Mouse (Mus musculus) cerebellum, adult 2 months (tissue): ENCODE data around the gene Zrsr1. TPM values are rescaled to one million over a fixed set of nuclear protein-coding genes. Genes with fewer than 3 reads are reported as not detected.

ENCODE experiments used
- DNase-seq, 2 experiments: peaks; one replicate each; pipeline ENCODE4 v3.0.0; 2021
- H3K27ac ChIP-seq: fragments of 200-500 bp; 2 replicates; pipeline ENCODE4 v1.5.1; 2012; ENCODE audit warnings: low read length, control low read depth, inconsistent platforms; ENCODE audit not compliant: insufficient read depth
- H3K27me3 ChIP-seq: fragments of 200-500 bp; 2 replicates; pipeline ENCODE4 v1.6.1; 2012; ENCODE audit warnings: inconsistent platforms, mild to moderate bottlenecking, low read length, moderate library complexity; ENCODE audit not compliant: control insufficient read depth, insufficient read depth
- H3K4me1 ChIP-seq: fragments of 200-500 bp; 2 replicates; pipeline ENCODE4 v1.6.1; 2011; ENCODE audit warnings: low read length; ENCODE audit not compliant: control insufficient read depth, insufficient read depth
- H3K4me3 ChIP-seq: fragments of 200-500 bp; replicated peaks from 2 replicates; pipeline ENCODE3; 2011; ENCODE audit warnings: mild to moderate bottlenecking, low read depth, low read length, control low read depth; ENCODE audit not compliant: insufficient read depth
- CTCF ChIP-seq: fragments of 200-500 bp; IDR thresholded peaks from 2 replicates; pipeline ENCODE4 v1.5.1; 2011; ENCODE audit warnings: low read depth, mild to moderate bottlenecking, control low read depth, low read length, moderate library complexity, borderline replicate concordance; ENCODE audit not compliant: insufficient read depth
- POLR2A ChIP-seq: fragments of 200-500 bp; IDR thresholded peaks from 2 replicates; pipeline ENCODE4 v1.6.1; 2011; ENCODE audit warnings: low read length, control low read depth, borderline replicate concordance; ENCODE audit not compliant: insufficient read depth
- WGBS: fragments of 180-500 bp; shearing (Covaris S2); methylation state at CpG from one replicate; pipeline ENCODE4 v1.1.7; 2018; 5-methylcytosine and 5-hydroxymethylcytosine counted together
- polyA plus RNA-seq: library from polyadenylated mRNA; depleted of rRNA; stranded (reverse); fragments of >200 nt; gene quantifications from 2 replicates; pipeline ENCODE4 v1.2.3, GENCODE M21; 2012

Gene Zrsr1
- polyA plus RNA-seq, 1 experiment = 78.9 TPM

DNA sequence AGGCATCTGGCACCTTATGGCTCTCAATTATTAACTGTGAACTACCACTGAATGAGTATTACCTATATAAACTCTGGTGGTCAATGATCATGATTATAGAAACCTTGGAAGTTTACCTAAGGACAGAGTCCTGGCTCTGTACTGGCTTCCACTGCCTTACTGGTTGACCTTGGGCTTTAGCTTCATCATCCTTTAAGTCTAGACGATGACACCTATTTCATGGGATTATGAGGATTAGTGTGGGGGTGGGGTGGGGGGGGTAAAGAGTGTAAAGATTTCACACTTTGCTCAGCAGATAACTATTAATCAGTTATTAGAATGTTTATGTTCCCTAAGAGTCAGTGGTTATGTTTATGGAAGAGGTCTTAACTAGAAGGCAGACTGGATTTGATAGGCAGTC is 18.0 kb downstream of the Zrsr1 start:
- peak overlapping the region; percentile 83 for H3K4me3 ChIP-seq
- H3K4me1 ChIP-seq = peaks cover 2% of the 10 kb centered on the region; the same call in 1 of the 2 replicates
- DNase-seq = peak in 1 of 2 experiments; percentile 2
- TF ChIP-seq CTCF (no peak), POLR2A (no peak)
- WGBS = 27% methylated on average over 1 of the region's 1 CpGs
- H3K27me3 ChIP-seq = no peaks in the 10 kb centered on the region
- no peak overlapping the region for H3K27ac ChIP-seq

DNA sequence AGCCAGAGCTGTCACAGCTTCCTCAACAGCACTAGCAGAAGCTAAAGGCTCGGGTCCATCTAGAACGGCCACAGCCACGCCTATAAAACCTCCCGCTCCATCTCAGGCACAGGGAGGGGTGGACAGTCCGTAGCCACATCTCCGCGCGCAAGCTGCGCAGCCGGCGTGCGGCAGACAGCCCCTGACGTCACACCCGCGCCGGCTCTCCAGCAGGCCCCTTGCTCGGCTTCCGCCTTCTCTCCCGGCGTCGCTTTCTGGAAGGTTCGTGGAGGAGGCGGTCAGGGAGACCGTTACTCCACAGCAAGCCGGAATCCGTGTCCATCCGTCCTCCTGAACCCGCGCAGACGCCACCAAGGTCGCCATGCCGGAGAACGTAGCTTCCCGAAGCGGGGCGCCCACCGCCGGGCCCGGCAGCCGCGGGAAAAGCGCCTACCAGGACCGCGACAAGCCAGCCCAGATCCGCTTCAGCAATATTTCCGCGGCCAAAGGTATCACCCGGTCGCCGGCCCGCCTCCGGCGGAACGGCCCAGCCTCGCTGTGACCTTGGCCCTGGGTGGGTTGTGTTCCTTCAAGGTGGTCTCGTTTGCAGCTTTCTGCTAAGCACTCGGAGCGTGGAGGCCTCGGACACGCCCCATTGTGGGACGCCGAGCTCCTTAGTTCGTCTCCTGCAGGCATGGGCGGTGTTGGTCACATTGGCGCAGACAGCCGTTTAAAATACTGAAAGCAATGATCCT is 18.8 kb downstream of the Zrsr1 start, which contains the start of gene Cct4:
TSS of gene Cct4 (plus strand) at position 127 of the 734 bp plus-strand sequence.
- DNase-seq = peak; percentile 94 to 95
- TF ChIP-seq CTCF (no peak), POLR2A (peak; percentile 83)
- no peaks in the 10 kb centered on the region for H3K27me3 ChIP-seq
- H3K4me1 ChIP-seq = peaks cover 2% of the 10 kb centered on the region; the same call in 1 of the 2 replicates
- peak within 1 kb of the TSS; percentile 78 for H3K27ac ChIP-seq
- peak within 1 kb of the TSS; percentile 83 for H3K4me3 ChIP-seq
- under 1% methylated on average over 66 of the region's 66 CpGs for WGBS

GRCm38 (mm10) chr11:22991218-22991835 is 19.5 kb downstream of the Zrsr1 start:
- Histone ChIP-seq H3K4me3 (peak overlapping the region; percentile 44), H3K4me1 (peaks cover 2% of the 10 kb centered on the region; the same call in 1 of the 2 replicates), H3K27ac (no peak overlapping the region), H3K27me3 (no peaks in the 10 kb centered on the region)
- no peak for DNase-seq
- no peak for TF ChIP-seq POLR2A
- TF ChIP-seq CTCF = no peak
- 9% methylated on average over 14 of the region's 14 CpGs for WGBS

GRCm38 (mm10) chr11:22994271-22994670 is 22.5 kb downstream of the Zrsr1 start:
- peaks cover 2% of the 10 kb centered on the region; the same call in 1 of the 2 replicates for H3K4me1 ChIP-seq
- H3K4me3 ChIP-seq = no peak overlapping the region
- no peaks in the 10 kb centered on the region for H3K27me3 ChIP-seq
- H3K27ac ChIP-seq = no peak overlapping the region
- DNase-seq = peak in 1 of 2 experiments; percentile 50
- TF ChIP-seq POLR2A = no peak
- TF ChIP-seq CTCF = no peak
- 62% methylated on average over 2 of the region's 2 CpGs for WGBS

- no peak for DNase-seq
- no peak overlapping the region for H3K27ac ChIP-seq
- TF ChIP-seq CTCF (no peak), POLR2A (no peak)
- WGBS = 96% methylated on average over 4 of the region's 4 CpGs
- peaks cover 2% of the 10 kb centered on the region; the same call in 1 of the 2 replicates for H3K4me1 ChIP-seq
- no peaks in the 10 kb centered on the region for H3K27me3 ChIP-seq
- H3K4me3 ChIP-seq = no peak overlapping the region
These were observed 23.7 kb downstream of the Zrsr1 start for GRCm38 (mm10) chr11:22995461-22995860.

DNA sequence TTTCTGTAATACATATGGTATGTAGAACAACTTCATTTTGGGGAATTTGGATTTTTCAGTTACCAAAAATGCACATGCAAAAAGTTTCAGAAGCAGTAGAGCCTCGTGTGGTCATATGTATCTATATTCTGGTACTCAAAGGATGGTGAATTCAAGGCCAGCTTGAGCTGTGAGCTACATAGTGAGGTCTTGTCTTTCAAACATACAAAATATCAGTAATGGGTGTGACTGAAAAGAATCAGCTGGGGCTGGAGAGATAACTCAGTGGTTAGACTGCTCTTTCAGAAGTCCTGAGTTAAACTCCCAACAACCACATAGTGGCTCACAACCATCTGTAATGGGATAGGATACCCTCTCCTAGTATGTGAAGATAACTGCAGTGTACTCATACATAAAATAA is 26.5 kb downstream of the Zrsr1 start:
- no peak for TF ChIP-seq POLR2A
- TF ChIP-seq CTCF = no peak
- H3K4me1 ChIP-seq = no peaks in the 10 kb centered on the region
- no peak overlapping the region for H3K4me3 ChIP-seq
- 76% methylated on average over 1 of the region's 1 CpGs for WGBS
- no peaks in the 10 kb centered on the region for H3K27me3 ChIP-seq
- DNase-seq = no peak
- H3K27ac ChIP-seq = no peak overlapping the region

GRCm38 (mm10) chr11:23005276-23005675 is 33.5 kb downstream of the Zrsr1 start:
- H3K4me1 ChIP-seq = no peaks in the 10 kb centered on the region; the same call in 1 of the 2 replicates
- no peak for DNase-seq
- 89% methylated on average over 1 of the region's 1 CpGs for WGBS
- no peaks in the 10 kb centered on the region for H3K27me3 ChIP-seq
- H3K4me3 ChIP-seq = no peak overlapping the region
- no peak overlapping the region for H3K27ac ChIP-seq
- TF ChIP-seq POLR2A (no peak), CTCF (no peak)

GRCm38 (mm10) chr11:23007166-23007480 is 35.3 kb downstream of the Zrsr1 start:
- Histone ChIP-seq H3K4me1 (no peaks in the 10 kb centered on the region; the same call in 1 of the 2 replicates), H3K4me3 (peak overlapping the region; percentile 63), H3K27ac (peak overlapping the region; percentile 48), H3K27me3 (no peaks in the 10 kb centered on the region)
- no peak for TF ChIP-seq CTCF
- TF ChIP-seq POLR2A = no peak
- DNase-seq = no peak
- 2% methylated on average over 6 of the region's 6 CpGs for WGBS
